In genomic region chr15:101983949-101984601, GRCm38 (mm10) we compare ENCODE assay signal across 8 mouse cellular contexts. TPM values are rescaled to one million over a fixed set of nuclear protein-coding genes. Genes with fewer than 3 reads are reported as not detected.
DNase-seq lines count a peak whose midpoint lies in the region; ATAC-seq and TF ChIP-seq lines count a peak whose summit lies in the region.

No protein-coding gene starts in this region.

- TF ChIP-seq CTCF in bone marrow, adult 2 months (IDR thresholded peaks at IDR 0.05; ENCODE audit: control insufficient read depth, insufficient read depth, low read length) = peak; percentile 98

- peak overlapping the region; percentile 14; the same call in 1 of the 2 replicates for H3K27ac ChIP-seq in bone marrow, adult 2 months (ENCODE audit: control insufficient read depth, insufficient read depth, low read depth, low read length, poor library complexity)
- peak overlapping the region; percentile 87 for H3K27ac ChIP-seq in embryonic facial prominence, embryonic 15.5 days (replicated peaks)
- peak overlapping the region; percentile 75 for H3K27ac ChIP-seq in heart, embryonic 10.5 days
- peak overlapping the region; percentile 83 for H3K27ac ChIP-seq in kidney, embryonic 15.5 days

- H3K4me1 ChIP-seq in bone marrow, adult 2 months (ENCODE audit: control insufficient read depth, insufficient read depth, low read length) = peaks cover 2% of the 10 kb centered on the region; the same call in 1 of the 2 replicates
- peaks cover 29% of the 10 kb centered on the region for H3K4me1 ChIP-seq in embryonic facial prominence, embryonic 15.5 days
- peaks cover 19% of the 10 kb centered on the region for H3K4me1 ChIP-seq in heart, embryonic 10.5 days
- peaks cover 17% of the 10 kb centered on the region for H3K4me1 ChIP-seq in kidney, embryonic 15.5 days

- peak; percentile 89 for ATAC-seq in embryonic facial prominence, embryonic 15.5 days (ENCODE audit: insufficient number of reproducible peaks, low FRiP score, low TSS enrichment, low read depth)
- peak; percentile 94 for ATAC-seq in kidney, embryonic 15.5 days (replicated peaks; ENCODE audit: low FRiP score)
- peak; percentile 74 for ATAC-seq in monocyte, adult 5-6 weeks (replicated peaks; ENCODE audit: insufficient number of reproducible peaks, low FRiP score, low TSS enrichment, poor library complexity, severe bottlenecking)

- no peak overlapping the region for H3K4me3 ChIP-seq in bone marrow, adult 2 months (replicated peaks; ENCODE audit: control insufficient read depth, low read depth, low read length)
- peak overlapping the region; percentile 32 for H3K4me3 ChIP-seq in embryonic facial prominence, embryonic 15.5 days (replicated peaks)
- H3K4me3 ChIP-seq in heart, embryonic 10.5 days = peak overlapping the region; percentile 50
- peak overlapping the region; percentile 39 for H3K4me3 ChIP-seq in kidney, embryonic 15.5 days (replicated peaks)

- no peaks in the 10 kb centered on the region for H3K36me3 ChIP-seq in embryonic facial prominence, embryonic 15.5 days
- no peaks in the 10 kb centered on the region for H3K36me3 ChIP-seq in heart, embryonic 10.5 days
- no peaks in the 10 kb centered on the region for H3K36me3 ChIP-seq in kidney, embryonic 15.5 days

- 2% methylated on average over 15 of the region's 15 CpGs for WGBS in bone marrow, adult 2 months
- 2% methylated on average over 15 of the region's 15 CpGs for WGBS in embryonic facial prominence, embryonic 15.5 days
- WGBS in heart, embryonic 10.5 days = 2% methylated on average over 15 of the region's 15 CpGs
- WGBS in kidney, embryonic 15.5 days = 2% methylated on average over 15 of the region's 15 CpGs

- no peaks in the 10 kb centered on the region for H3K9me3 ChIP-seq in embryonic facial prominence, embryonic 15.5 days (replicated peaks)
- H3K9me3 ChIP-seq in heart, embryonic 10.5 days = no peaks in the 10 kb centered on the region
- H3K9me3 ChIP-seq in kidney, embryonic 15.5 days (replicated peaks) = no peaks in the 10 kb centered on the region

- H3K4me2 ChIP-seq in embryonic facial prominence, embryonic 15.5 days (replicated peaks) = peak overlapping the region; percentile 58
- peak overlapping the region; percentile 63 for H3K4me2 ChIP-seq in kidney, embryonic 15.5 days

- no peak for TF ChIP-seq POLR2A in bone marrow, adult 2 months (IDR thresholded peaks at IDR 0.05; ENCODE audit: borderline replicate concordance, control insufficient read depth, low read depth, low read length)

- H3K27me3 ChIP-seq in embryonic facial prominence, embryonic 15.5 days = no peaks in the 10 kb centered on the region
- no peaks in the 10 kb centered on the region for H3K27me3 ChIP-seq in heart, embryonic 10.5 days (ENCODE audit: insufficient read depth, poor library complexity, severe bottlenecking)
- no peaks in the 10 kb centered on the region for H3K27me3 ChIP-seq in kidney, embryonic 15.5 days

- DNase-seq in 416B (ENCODE audit: low read depth) (peak; percentile 99), liver (peak; percentile 90)
- peak; percentile 96 for DNase-seq in heart, embryonic 10.5 days (ENCODE audit: low spot score)
- DNase-seq in spleen, postnatal 4 days (ENCODE audit: low spot score in 2 of 2) = peak; percentile 85 to 94

- 0 out of 2 replicates have a peak overlapping the region, but pooled peaks have one; percentile 1 for H3K9ac ChIP-seq in embryonic facial prominence, embryonic 15.5 days
- 0 out of 2 replicates have a peak overlapping the region, but pooled peaks have one; percentile 10 for H3K9ac ChIP-seq in kidney, embryonic 15.5 days

RNA-seq across cellular contexts. Expression of gene Krt8, which starts 20.2 kb away (rescaled TPM):
- 1.0 TPM in 1 of 2 replicates, not detected in the other for polyA plus RNA-seq in bone marrow, adult 2 months (2011; ENCODE audit: insufficient read depth, insufficient read length, low replicate concordance, missing spikeins)
- polyA plus RNA-seq in embryonic facial prominence, embryonic 15.5 days (2015; fragmentation: Nextera tagmentation; extraction: Ambion mirVana) = 131 and 181 TPM in 2 replicates
- polyA plus RNA-seq in heart, embryonic 10.5 days (2016; fragmentation: Nextera tagmentation; extraction: Ambion mirVana) = 83.2 and 193 TPM in 2 replicates
- polyA plus RNA-seq in kidney, embryonic 15.5 days (2015; fragmentation: Nextera tagmentation; extraction: Ambion mirVana) = 213 and 217 TPM in 2 replicates
- total RNA-seq in monocyte, adult 5-6 weeks (2017) = 0.19 to 0.68 TPM in 2 of 3 replicates, not detected in the other

RNA-seq across cellular contexts. Expression of gene Krt78, which starts 30.0 kb away (rescaled TPM):
- not detected in 2 replicates for polyA plus RNA-seq in bone marrow, adult 2 months (2011; ENCODE audit: insufficient read depth, insufficient read length, low replicate concordance, missing spikeins)
- 11.5 and 14.1 TPM in 2 replicates for polyA plus RNA-seq in embryonic facial prominence, embryonic 15.5 days (2015; fragmentation: Nextera tagmentation; extraction: Ambion mirVana)
- polyA plus RNA-seq in heart, embryonic 10.5 days (2016; fragmentation: Nextera tagmentation; extraction: Ambion mirVana) = not detected in 2 replicates
- polyA plus RNA-seq in kidney, embryonic 15.5 days (2015; fragmentation: Nextera tagmentation; extraction: Ambion mirVana) = 0.04 and 0.15 TPM in 2 replicates
- total RNA-seq in monocyte, adult 5-6 weeks (2017) = not detected in 3 replicates

RNA-seq across cellular contexts. Expression of gene Krt18, which starts 43.9 kb away (rescaled TPM):
- 2.0 and 5.6 TPM in 2 replicates for polyA plus RNA-seq in bone marrow, adult 2 months (2011; ENCODE audit: insufficient read depth, insufficient read length, low replicate concordance, missing spikeins)
- 87.8 and 119 TPM in 2 replicates for polyA plus RNA-seq in embryonic facial prominence, embryonic 15.5 days (2015; fragmentation: Nextera tagmentation; extraction: Ambion mirVana)
- 78.5 and 184 TPM in 2 replicates for polyA plus RNA-seq in heart, embryonic 10.5 days (2016; fragmentation: Nextera tagmentation; extraction: Ambion mirVana)
- 176 and 180 TPM in 2 replicates for polyA plus RNA-seq in kidney, embryonic 15.5 days (2015; fragmentation: Nextera tagmentation; extraction: Ambion mirVana)
- total RNA-seq in monocyte, adult 5-6 weeks (2017) = 1.1 to 4.4 TPM (median 3.5 TPM) in 3 replicates

RNA-seq across cellular contexts. Expression of gene Krt79, which starts 44.0 kb away (rescaled TPM):
- polyA plus RNA-seq in bone marrow, adult 2 months (2011; ENCODE audit: insufficient read depth, insufficient read length, low replicate concordance, missing spikeins) = not detected in 2 replicates
- 67.2 and 70.6 TPM in 2 replicates for polyA plus RNA-seq in embryonic facial prominence, embryonic 15.5 days (2015; fragmentation: Nextera tagmentation; extraction: Ambion mirVana)
- polyA plus RNA-seq in heart, embryonic 10.5 days (2016; fragmentation: Nextera tagmentation; extraction: Ambion mirVana) = 1.8 TPM in 2 replicates
- 0.45 and 0.53 TPM in 2 replicates for polyA plus RNA-seq in kidney, embryonic 15.5 days (2015; fragmentation: Nextera tagmentation; extraction: Ambion mirVana)
- not detected in 3 replicates for total RNA-seq in monocyte, adult 5-6 weeks (2017)

RNA-seq across cellular contexts. Expression of gene Krt4, which starts 59.5 kb away (rescaled TPM):
- polyA plus RNA-seq in bone marrow, adult 2 months (2011; ENCODE audit: insufficient read depth, insufficient read length, low replicate concordance, missing spikeins) = not detected in 2 replicates
- 212 and 217 TPM in 2 replicates for polyA plus RNA-seq in embryonic facial prominence, embryonic 15.5 days (2015; fragmentation: Nextera tagmentation; extraction: Ambion mirVana)
- 0.09 TPM in 1 of 2 replicates, not detected in the other for polyA plus RNA-seq in heart, embryonic 10.5 days (2016; fragmentation: Nextera tagmentation; extraction: Ambion mirVana)
- polyA plus RNA-seq in kidney, embryonic 15.5 days (2015; fragmentation: Nextera tagmentation; extraction: Ambion mirVana) = 2.4 and 7.5 TPM in 2 replicates
- not detected in 3 replicates for total RNA-seq in monocyte, adult 5-6 weeks (2017)

Comparison
In these comparisons a context has a peak if more than half of its experiments do, and no peak if none do; other contexts are left out.
1. H3K27ac ChIP-seq: peak in every context shown above with its lines; median percentile 87 in embryonic facial prominence, embryonic 15.5 days; 83 in kidney, embryonic 15.5 days; 75 in heart, embryonic 10.5 days; 14 in bone marrow, adult 2 months.
2. RNA of gene Krt8, which starts 20.2 kb away (polyA plus RNA-seq): 213 to 217 TPM in kidney, embryonic 15.5 days, 83.2 to 193 TPM in heart, embryonic 10.5 days and 131 to 181 TPM in embryonic facial prominence, embryonic 15.5 days; 1.0 TPM in bone marrow, adult 2 months; every median in the first group is over 10 times any median in the second.
3. RNA of gene Krt78, which starts 30.0 kb away (polyA plus RNA-seq): 11.5 to 14.1 TPM in embryonic facial prominence, embryonic 15.5 days; 0.04 to 0.15 TPM in kidney, embryonic 15.5 days, not detected in bone marrow, adult 2 months and not detected in heart, embryonic 10.5 days; every median in the first group is over 10 times any median in the second.
4. RNA of gene Krt18, which starts 43.9 kb away (polyA plus RNA-seq): 78.5 to 184 TPM in heart, embryonic 10.5 days, 176 to 180 TPM in kidney, embryonic 15.5 days and 87.8 to 119 TPM in embryonic facial prominence, embryonic 15.5 days; 2.0 to 5.6 TPM in bone marrow, adult 2 months; every median in the first group is over 10 times any median in the second.
5. Peak in every context shown above with its lines, with median percentiles within 50 percentile points of each other: DNase-seq and ATAC-seq.